Mouse (Mus musculus) cortical plate, adult 2 months (tissue): ENCODE data around the gene Tcap. TPM values are rescaled to one million over a fixed set of nuclear protein-coding genes. Genes with fewer than 3 reads are reported as not detected.

Experiments
- H3K27ac ChIP-seq: fragments of 200-500 bp; 2 replicates; pipeline ENCODE4 v1.5.1; 2012; ENCODE audit warnings: low read length, control low read depth, inconsistent platforms; ENCODE audit not compliant: insufficient read depth
- H3K4me1 ChIP-seq: fragments of 200-500 bp; 2 replicates; pipeline ENCODE4 v1.6.1; 2011; ENCODE audit warnings: low read length; ENCODE audit not compliant: control insufficient read depth, insufficient read depth
- H3K4me3 ChIP-seq: fragments of 200-500 bp; 2 replicates; pipeline ENCODE4 v1.5.1; 2011; ENCODE audit warnings: mild to moderate bottlenecking, low read length, control low read depth; ENCODE audit not compliant: insufficient read depth
- CTCF ChIP-seq: fragments of 200-500 bp; IDR thresholded peaks from 2 replicates; pipeline ENCODE4 v1.5.1; 2011; ENCODE audit warnings: mild to moderate bottlenecking, control low read depth, low read length; ENCODE audit not compliant: insufficient read depth; ENCODE audit errors: extremely low read depth
- POLR2A ChIP-seq: fragments of 200-500 bp; IDR thresholded peaks from 2 replicates; pipeline ENCODE4 v1.6.1; 2011; ENCODE audit warnings: mild to moderate bottlenecking, low read length, control low read depth; ENCODE audit not compliant: insufficient read depth; ENCODE audit errors: extremely low read depth
- polyA plus RNA-seq: library from polyadenylated mRNA; depleted of rRNA; stranded (reverse); fragments of >200 nt; gene quantifications from 2 replicates; pipeline ENCODE4 v1.2.3, GENCODE M21; 2012

Tcap gene
- polyA plus RNA-seq, 1 experiment, result 17.7 TPM

DNA sequence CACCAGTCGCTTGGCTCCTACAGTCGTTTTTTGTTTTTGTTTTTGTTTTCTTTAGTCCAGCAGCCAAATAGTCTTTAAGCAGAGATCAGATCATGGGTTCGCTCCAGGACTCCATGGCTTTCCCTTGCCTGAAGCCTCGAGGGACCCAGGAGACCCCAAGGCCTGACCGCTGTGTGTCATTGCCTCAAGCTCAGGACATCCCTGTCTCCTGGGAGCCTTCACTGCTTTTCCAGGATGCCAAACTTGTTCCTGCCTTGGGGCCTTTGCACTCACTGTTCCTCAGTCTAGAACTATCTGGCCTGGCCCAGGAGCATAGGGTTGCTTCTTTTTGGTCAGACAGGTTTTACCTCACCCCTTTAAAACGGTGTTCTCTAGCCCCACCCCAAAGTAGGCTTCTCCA lies 23.0 kb downstream of the Tcap start:
- no peak for TF ChIP-seq POLR2A
- H3K4me3 ChIP-seq, result no peak overlapping the region
- no peak overlapping the region for H3K27ac ChIP-seq
- H3K4me1 ChIP-seq, result no peaks in the 10 kb centered on the region

DNA sequence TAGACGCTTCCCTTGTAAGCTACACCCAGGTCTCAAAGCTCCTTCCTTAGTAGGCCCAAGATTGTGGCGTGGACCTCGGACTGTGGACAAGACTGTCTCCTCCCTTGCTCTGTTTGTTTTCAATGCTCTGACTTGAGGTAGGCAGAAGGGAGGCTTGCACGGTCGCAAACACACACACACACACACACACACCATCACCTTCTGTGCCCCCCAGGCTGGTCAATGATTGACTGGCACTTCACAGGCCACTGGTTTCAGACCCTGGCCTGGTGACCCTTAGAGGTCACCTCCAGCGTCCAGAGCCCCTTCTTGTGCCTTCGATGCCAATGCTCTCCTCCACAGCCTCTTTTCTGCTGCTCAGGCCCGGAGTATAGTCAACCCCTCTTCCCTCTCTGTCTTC lies 25.3 kb downstream of the Tcap start:
- Histone ChIP-seq H3K27ac (no peak overlapping the region), H3K4me1 (no peaks in the 10 kb centered on the region), H3K4me3 (no peak overlapping the region)
- no peak for TF ChIP-seq CTCF
- no peak for TF ChIP-seq POLR2A

- no peak for TF ChIP-seq CTCF
- TF ChIP-seq POLR2A, result no peak
- no peak overlapping the region for H3K27ac ChIP-seq
- H3K4me3 ChIP-seq, result no peak overlapping the region
- H3K4me1 ChIP-seq, result no peaks in the 10 kb centered on the region
Observed at GRCm38 (mm10) chr11:98409341-98409822, 25.8 kb downstream of the Tcap start.

DNA sequence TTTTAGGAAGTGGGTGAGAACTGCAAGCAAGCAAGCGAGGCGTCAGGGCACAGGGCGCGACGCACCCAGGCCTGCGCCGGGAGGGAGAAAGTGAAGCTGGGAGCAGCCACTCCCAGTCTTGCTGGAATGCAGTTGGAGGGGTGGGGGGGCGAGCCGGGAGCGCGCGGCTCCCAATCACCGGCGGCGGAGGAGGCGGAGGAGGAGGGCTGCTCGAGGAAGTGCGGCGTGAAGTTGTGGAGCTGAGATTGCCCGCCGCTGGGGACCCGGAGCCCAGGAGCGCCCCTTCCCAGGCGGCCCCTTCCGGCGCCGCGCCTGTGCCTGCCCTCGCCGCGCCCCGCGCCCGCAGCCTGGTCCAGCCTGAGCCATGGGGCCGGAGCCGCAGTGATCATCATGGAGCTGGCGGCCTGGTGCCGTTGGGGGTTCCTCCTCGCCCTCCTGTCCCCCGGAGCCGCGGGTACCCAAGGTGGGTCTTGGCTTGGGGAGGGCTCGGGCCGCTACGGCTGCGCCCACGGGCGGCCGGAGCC lies 28.7 kb downstream of the Tcap start, which contains the start of gene Erbb2:
Erbb2 (plus strand) TSS at position 198 of the 524 bp plus-strand sequence.
- Histone ChIP-seq H3K27ac (no peak within 1 kb of the TSS), H3K4me1 (no peaks in the 10 kb centered on the region), H3K4me3 (peak within 1 kb of the TSS; percentile 28)
- TF ChIP-seq POLR2A (no peak), CTCF (no peak)

DNA sequence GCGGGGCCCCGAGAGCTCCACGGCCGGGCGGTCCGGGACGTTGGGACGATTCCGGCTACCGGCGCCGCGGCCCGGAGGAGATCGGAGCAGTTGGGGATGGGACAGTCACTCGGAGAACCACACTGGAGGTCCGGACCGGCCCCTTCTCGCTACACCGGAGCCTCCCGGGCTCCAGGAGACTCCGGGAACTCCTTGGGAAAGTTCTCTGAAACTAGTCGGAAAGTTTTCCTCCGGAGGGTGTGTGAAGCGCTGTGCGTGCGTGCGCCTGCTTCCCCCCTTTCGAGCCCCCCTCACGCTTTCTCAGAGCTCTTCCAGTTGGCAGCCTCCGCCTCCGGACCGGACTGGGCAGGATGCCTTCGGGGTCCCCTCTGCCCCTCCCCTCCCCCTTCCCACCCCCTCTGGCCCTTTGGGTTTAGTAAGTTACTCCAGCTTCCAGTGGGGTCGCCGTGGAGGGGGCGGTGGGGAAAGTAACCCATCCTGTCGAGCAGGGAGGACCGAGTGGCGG lies 29.2 kb downstream of the Tcap start:
- H3K27ac ChIP-seq, result no peak overlapping the region
- H3K4me1 ChIP-seq, result no peaks in the 10 kb centered on the region
- TF ChIP-seq POLR2A (no peak), CTCF (no peak)
- H3K4me3 ChIP-seq, result peak overlapping the region; percentile 28

DNA sequence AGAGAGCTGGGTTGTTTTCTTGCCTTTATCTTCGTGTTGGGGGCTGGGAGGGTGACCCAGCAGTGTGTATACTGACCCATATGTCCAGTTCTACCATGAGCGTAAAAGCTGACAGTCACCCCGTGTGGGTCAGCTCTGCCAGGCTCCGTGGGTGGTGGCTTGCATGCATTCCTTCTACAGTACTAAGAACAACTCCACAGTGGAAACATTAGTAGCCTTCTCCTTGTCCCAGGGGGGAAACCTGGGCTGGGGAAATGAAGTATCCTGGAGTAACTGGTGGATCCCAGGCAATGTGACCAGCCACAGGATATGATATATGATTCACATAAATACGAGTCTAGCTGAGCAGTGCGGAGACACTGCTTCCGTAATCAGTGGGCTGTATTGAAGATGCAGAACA lies 30.1 kb downstream of the Tcap start:
- no peak overlapping the region for H3K27ac ChIP-seq
- H3K4me3 ChIP-seq, result peak overlapping the region; percentile 28; the same call in 1 of the 2 replicates
- no peak for TF ChIP-seq CTCF
- TF ChIP-seq POLR2A, result no peak
- H3K4me1 ChIP-seq, result peaks cover 2% of the 10 kb centered on the region; the same call in 1 of the 2 replicates

GRCm38 (mm10) chr11:98414162-98414561 lies 30.6 kb downstream of the Tcap start:
- Histone ChIP-seq H3K4me3 (no peak overlapping the region), H3K27ac (no peak overlapping the region), H3K4me1 (peaks cover 2% of the 10 kb centered on the region; the same call in 1 of the 2 replicates)
- TF ChIP-seq CTCF (no peak), POLR2A (no peak)

- no peak overlapping the region for H3K4me3 ChIP-seq
- no peak overlapping the region for H3K27ac ChIP-seq
- H3K4me1 ChIP-seq, result peaks cover 2% of the 10 kb centered on the region; the same call in 1 of the 2 replicates
- TF ChIP-seq POLR2A, result no peak
- no peak for TF ChIP-seq CTCF
Observed at GRCm38 (mm10) chr11:98417074-98417473, 33.5 kb downstream of the Tcap start.

GRCm38 (mm10) chr11:98418273-98418672 lies 34.7 kb downstream of the Tcap start:
- TF ChIP-seq POLR2A, result no peak
- TF ChIP-seq CTCF, result no peak
- Histone ChIP-seq H3K27ac (no peak overlapping the region), H3K4me1 (peaks cover 2% of the 10 kb centered on the region; the same call in 1 of the 2 replicates), H3K4me3 (no peak overlapping the region)

- TF ChIP-seq CTCF, result no peak
- TF ChIP-seq POLR2A, result no peak
- Histone ChIP-seq H3K4me1 (peaks cover 2% of the 10 kb centered on the region; the same call in 1 of the 2 replicates), H3K4me3 (no peak overlapping the region), H3K27ac (0 out of 2 replicates have a peak overlapping the region, but pooled peaks have one; percentile 5)
Observed at GRCm38 (mm10) chr11:98418939-98419547, 35.4 kb downstream of the Tcap start.
